Mouse (Mus musculus): ENCODE results near the gene Wipf3. TPM values are rescaled to one million over a fixed set of nuclear protein-coding genes. Genes with fewer than 3 reads are reported as not detected.

The Wipf3 gene
- total RNA-seq (2021): 1 to 10 TPM; 7.1 to 7.5 TPM
- long read RNA-seq, experiment 1, partial matches to known transcripts: 4 of 4 reads
- long read RNA-seq, experiment 1, other reads (novel, unspliced or antisense): 0 of 4 reads
- long read RNA-seq, experiment 2, partial matches to known transcripts: 3 of 4 reads
- long read RNA-seq, experiment 2, other reads (novel, unspliced or antisense): 1 of 4 reads

- DNase-seq (ENCODE audit: low spot score in 2 of 2): peak; percentile 29 to 44
Observed at GRCm38 (mm10) chr6:54429447-54430194, at the start of gene Wipf3. Wipf3 (plus strand) TSS chr6:54429603.

DNA sequence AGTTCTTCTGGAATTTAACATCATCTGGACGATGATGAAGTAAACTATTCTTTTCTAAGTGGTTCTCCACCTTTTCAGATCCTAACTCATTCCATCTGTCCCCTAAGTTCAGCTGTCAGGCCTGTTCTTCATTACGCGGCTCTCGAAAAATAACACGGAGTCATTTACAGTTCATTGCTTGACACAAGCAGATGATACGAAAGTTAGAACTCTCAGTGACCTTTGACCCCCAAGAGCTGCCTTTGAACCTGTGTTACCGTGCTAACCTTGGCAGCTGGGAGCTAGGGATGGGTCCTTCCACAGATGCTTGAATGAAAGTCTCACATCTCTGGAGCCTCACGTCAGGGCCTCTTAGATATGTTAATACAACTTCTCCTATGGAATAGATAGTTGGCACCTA lies 46.8 kb upstream of the Wipf3 start:
- DNase-seq (ENCODE audit: low spot score in 2 of 2): no peak

- no peak for DNase-seq (ENCODE audit: low spot score in 2 of 2)
Observed at GRCm38 (mm10) chr6:54383893-54384524, 45.4 kb upstream of the Wipf3 start.

GRCm38 (mm10) chr6:54384777-54385176 lies 44.6 kb upstream of the Wipf3 start:
- DNase-seq (ENCODE audit: low spot score in 2 of 2): no peak

GRCm38 (mm10) chr6:54386429-54386828 lies 43.0 kb upstream of the Wipf3 start:
- DNase-seq (ENCODE audit: low spot score in 2 of 2): no peak

GRCm38 (mm10) chr6:54387044-54387443 lies 42.4 kb upstream of the Wipf3 start:
- no peak for DNase-seq (ENCODE audit: low spot score in 2 of 2)

DNA sequence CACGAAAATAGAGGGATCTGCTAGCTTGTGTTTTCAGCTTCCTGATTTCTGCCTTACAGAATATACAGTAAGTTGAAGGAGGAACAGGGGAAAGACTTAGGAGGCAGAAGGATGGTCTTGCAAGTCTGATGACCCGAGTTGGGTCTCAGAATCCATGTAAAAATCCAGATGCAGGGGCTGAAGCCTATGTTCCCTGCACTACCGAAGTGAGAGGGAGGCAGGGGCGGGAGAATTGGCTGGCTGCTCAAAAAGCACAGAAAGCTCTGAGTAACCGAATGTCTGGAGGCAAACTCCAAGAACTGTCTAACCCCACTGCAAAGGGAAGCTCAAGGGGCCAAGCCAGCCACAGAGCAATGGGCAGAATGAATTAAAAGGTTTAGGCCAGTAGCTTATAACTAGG lies 41.7 kb upstream of the Wipf3 start:
- DNase-seq (ENCODE audit: low spot score in 2 of 2): no peak

DNA sequence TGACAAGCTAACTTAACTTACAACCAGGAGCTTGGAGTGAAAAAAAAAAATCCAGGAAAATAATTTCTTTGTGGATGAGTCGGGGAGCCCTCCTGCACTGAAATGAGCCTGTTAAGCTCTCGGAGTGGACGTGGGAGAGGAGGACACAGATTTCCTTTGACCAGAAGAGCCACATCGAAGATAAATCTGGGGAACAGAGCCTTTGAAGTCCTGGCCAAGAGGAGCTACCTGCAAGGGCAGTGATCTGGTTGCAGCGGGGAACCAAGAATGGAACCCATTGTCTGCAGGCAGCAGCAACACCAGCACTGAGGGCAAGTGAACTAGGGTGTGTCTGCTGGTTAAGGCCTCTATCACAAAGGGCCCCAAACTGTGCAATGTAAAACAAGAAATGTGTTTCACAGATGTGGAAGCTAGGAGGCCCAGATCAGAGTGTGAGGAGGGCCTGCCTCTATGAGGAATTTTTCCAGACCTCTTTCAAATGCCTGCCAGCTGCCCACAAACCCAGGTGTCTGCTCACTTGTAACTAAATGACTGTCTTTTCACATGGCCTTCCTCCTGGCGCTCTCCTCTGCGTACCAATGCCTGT lies 40.6 kb upstream of the Wipf3 start:
- no peak for DNase-seq (ENCODE audit: low spot score in 2 of 2)

DNA sequence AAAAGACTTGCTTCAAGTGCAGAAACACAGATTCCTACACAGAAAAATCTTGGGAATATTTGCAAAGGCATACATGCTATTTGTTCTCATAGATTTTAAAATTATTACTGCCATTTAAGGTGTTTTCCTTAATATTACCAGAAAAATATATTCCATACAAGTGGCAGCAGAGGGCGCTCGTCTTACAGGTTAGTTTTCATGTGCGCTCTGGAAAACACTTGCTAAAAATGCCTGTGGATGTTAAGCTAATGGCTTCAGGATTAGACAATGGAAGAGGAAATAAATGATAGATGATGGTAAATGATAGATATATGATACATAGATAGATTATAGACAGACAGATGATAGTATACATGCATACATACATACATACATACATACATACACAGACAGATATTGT lies 37.6 kb upstream of the Wipf3 start:
- peak in 1 of 2 experiments; percentile 33 for DNase-seq (ENCODE audit: low spot score in 2 of 2)

GRCm38 (mm10) chr6:54393886-54394285 lies 35.5 kb upstream of the Wipf3 start:
- no peak for DNase-seq (ENCODE audit: low spot score in 2 of 2)

DNA sequence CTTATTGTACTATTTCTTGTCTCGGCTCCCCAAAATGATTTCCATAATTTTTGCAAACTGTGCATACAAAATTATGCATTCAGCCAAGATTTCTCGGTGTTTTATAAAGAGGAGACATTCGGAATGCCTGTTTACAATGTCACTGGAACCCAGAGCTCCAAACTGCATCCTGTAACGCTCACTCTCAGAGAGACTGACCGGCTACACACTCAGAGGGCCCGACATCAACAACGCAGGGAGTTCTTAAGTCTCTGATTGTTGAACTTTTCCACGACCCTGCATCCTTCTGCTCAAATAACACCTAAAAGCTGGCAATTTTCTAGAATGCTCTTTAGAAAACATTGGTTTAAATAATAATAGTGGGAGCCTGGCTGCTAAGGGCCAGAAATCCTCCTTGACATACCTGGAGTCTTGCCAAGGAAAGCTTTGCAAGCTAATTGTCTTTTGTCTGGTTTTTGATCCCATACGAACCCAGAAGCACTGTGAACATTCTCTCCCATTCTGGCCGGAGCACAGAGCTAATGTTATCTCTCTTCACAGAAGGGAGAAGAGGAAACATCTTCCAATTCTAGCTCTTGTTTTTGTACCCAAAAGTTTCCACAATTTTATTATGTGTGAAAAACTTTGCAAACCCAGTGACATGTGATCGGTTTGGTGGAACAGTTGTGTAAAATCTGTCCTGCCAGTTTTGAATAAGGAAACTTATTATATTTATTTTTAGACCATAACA lies 30.0 kb upstream of the Wipf3 start:
- DNase-seq (ENCODE audit: low spot score in 2 of 2): no peak

- no peak for DNase-seq (ENCODE audit: low spot score in 2 of 2)
Observed at GRCm38 (mm10) chr6:54401503-54401902, 27.9 kb upstream of the Wipf3 start.

GRCm38 (mm10) chr6:54404916-54405315 lies 24.5 kb upstream of the Wipf3 start:
- no peak for DNase-seq (ENCODE audit: low spot score in 2 of 2)

DNA sequence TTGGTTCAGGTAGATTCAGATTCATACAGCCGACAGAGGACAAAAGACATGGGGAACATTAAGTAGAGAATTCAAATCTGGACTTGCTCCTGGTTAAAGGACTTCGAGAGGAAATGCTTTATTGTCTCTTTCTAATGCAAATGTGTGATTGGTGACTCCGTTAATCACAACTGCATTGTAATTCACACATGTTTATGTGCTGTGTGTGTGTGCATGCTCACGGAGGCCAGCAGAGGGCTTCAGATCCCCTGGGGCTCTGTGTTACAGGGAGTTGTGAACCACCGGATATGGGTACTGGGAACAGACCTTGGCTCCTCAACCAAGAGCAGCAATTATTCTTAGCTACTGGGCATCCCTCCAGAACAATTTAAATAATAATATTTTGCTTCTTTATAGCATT lies 23.3 kb upstream of the Wipf3 start:
- no peak for DNase-seq (ENCODE audit: low spot score in 2 of 2)

DNA sequence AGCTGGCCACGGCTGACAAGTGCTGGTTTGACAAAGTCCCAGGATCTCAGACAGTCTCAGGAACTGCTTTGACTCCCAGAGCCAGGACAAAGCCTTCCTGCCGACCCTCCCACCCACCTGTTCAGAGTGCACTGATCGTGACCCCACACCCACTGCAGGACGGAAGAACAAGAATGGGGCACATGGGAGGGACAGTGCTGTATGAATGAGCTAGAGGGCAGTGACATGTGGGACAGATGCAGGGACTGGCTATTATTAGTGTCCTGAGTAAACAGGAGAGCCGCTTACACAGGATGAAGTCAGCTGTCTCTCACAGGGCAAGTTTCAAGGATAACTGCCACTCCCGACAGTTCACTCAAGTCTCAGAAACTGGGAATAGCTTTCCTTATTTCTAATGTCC lies 20.1 kb upstream of the Wipf3 start:
- no peak for DNase-seq (ENCODE audit: low spot score in 2 of 2)

DNA sequence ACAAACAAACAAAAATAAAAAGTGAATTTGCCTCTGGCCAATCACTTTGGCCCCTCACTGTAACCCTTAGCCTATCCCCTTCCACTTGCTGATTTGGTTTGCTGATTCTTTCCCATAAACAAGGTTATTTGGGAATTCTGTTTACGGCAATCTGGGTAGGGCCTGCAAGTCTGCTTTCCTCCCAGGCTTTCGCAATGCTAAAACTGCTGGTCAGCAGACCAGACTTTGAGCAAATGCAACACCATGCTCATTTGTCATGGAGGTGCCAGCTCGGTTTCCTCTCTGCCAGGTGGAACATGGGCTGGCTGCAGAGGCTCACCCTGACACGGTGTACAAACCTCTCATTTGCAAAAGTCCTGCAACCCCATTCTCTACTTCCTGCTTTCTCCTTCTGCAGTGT lies 19.0 kb upstream of the Wipf3 start:
- DNase-seq (ENCODE audit: low spot score in 2 of 2): no peak

DNA sequence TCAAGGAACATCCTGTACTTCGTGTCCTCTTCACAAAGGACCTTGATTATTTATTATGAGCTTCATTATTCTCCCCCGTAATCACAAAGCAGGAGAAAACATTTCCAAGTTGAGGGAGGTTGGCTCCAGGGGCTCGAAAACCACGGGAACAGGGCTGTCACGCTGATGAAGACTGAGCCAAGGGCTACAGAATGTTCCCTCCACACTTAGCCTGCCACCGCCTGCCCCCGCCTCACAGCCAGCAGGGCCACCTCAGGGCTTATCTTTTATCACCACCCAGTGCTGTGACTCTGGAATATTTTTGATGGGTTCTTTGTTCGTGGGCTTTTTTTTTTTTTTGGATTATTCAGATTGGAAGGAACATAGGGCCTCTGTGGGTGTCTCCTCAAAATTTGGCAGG lies 17.8 kb upstream of the Wipf3 start:
- no peak for DNase-seq (ENCODE audit: low spot score in 2 of 2)

- no peak for DNase-seq (ENCODE audit: low spot score in 2 of 2)
Observed at GRCm38 (mm10) chr6:54412879-54413278, 16.5 kb upstream of the Wipf3 start.

- no peak for DNase-seq (ENCODE audit: low spot score in 2 of 2)
Observed at GRCm38 (mm10) chr6:54425230-54425629, 4.2 kb upstream of the Wipf3 start.

DNA sequence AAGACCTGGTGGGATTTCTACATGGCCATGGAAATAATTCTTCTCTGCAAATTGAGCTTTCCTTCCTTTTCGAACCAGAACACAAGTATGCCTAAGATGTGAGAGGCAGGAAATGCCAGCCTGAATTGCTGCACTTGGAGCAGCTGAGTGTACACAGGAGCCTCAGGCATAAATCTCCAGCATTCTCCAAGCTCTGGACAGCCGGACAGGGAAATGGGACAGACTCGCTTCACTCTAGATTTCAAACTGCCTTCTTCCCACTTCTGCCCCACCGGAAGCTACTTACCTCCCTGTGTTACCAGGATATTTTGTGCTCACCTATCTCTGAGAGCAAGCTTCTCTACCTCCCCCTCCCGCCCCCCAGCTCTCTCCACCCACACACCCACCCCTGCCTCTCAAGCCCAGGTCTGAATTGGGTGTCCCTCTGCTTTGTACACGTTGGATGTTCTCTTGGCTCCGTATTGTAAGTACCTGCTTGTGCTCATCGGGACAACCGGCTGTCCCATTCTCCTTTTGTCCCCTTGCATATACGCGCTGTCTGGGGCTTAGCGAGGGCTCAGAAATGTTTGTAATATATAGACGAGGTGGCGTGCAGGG lies 455 bp upstream of the Wipf3 start:
- DNase-seq (ENCODE audit: low spot score in 2 of 2): no peak

GRCm38 (mm10) chr6:54430221-54430620 lies 818 bp downstream of the Wipf3 start:
- DNase-seq (ENCODE audit: low spot score in 2 of 2): no peak
